Mouse (Mus musculus): ENCODE data around the gene Olfr624. TPM values are rescaled to one million over a fixed set of nuclear protein-coding genes. Genes with fewer than 3 reads are reported as not detected.
"Not testable (repeated sequence)": the region's sequence is repeated elsewhere in the genome, so short reads cannot be mapped to it uniquely, and the experiment has no call there.

Gene Olfr624
- 0.03 TPM in 1 of 2 replicates, not detected in the other for polyA plus RNA-seq (2016; fragmentation: Nextera tagmentation; extraction: Ambion mirVana)

GRCm38 (mm10) chr7:103671091-103671490 is at the start of gene Olfr624:
TSS of gene Olfr624 (minus strand) at chr7:103671191.
- no peak within 1 kb of the TSS for H3K27ac ChIP-seq
- no peaks in the 10 kb centered on the region for H3K4me1 ChIP-seq (replicated peaks)
- H3K9me3 ChIP-seq = no peaks in the 10 kb centered on the region
- H3K4me3 ChIP-seq = no peak within 1 kb of the TSS
- WGBS = 95% methylated on average over 2 of the region's 2 CpGs
- DNase-seq (ENCODE audit: low spot score) = no peak
- H3K27me3 ChIP-seq (ENCODE audit: insufficient read depth, poor library complexity, severe bottlenecking) = no peaks in the 10 kb centered on the region
- no peaks in the 10 kb centered on the region for H3K36me3 ChIP-seq

GRCm38 (mm10) chr7:103716398-103716797 is 45.4 kb upstream of the Olfr624 start:
- H3K4me3 ChIP-seq; H3K9me3 ChIP-seq; H3K27ac ChIP-seq; H3K36me3 ChIP-seq; DNase-seq (ENCODE audit: low spot score); H3K27me3 ChIP-seq (ENCODE audit: insufficient read depth, poor library complexity, severe bottlenecking); H3K4me1 ChIP-seq (replicated peaks): not testable (repeated sequence)
- WGBS = 95% methylated on average over 1 of the region's 1 CpGs

GRCm38 (mm10) chr7:103714371-103714770 is 43.4 kb upstream of the Olfr624 start, which contains the start of gene Olfr243:
TSS of gene Olfr243 (plus strand) at chr7:103714671.
- Histone ChIP-seq H3K9me3 (no peaks in the 10 kb centered on the region), H3K4me1 (replicated peaks) (no peaks in the 10 kb centered on the region)

GRCm38 (mm10) chr7:103712024-103712423 is 41.0 kb upstream of the Olfr624 start:
- no peaks in the 10 kb centered on the region for H3K4me1 ChIP-seq (replicated peaks)
- no peaks in the 10 kb centered on the region for H3K36me3 ChIP-seq
- no peak overlapping the region for H3K27ac ChIP-seq
- WGBS = 26% methylated on average over 2 of the region's 2 CpGs
- no peaks in the 10 kb centered on the region for H3K27me3 ChIP-seq (ENCODE audit: insufficient read depth, poor library complexity, severe bottlenecking)
- H3K9me3 ChIP-seq = no peaks in the 10 kb centered on the region
- no peak overlapping the region for H3K4me3 ChIP-seq
- DNase-seq (ENCODE audit: low spot score) = no peak

More at GRCm38 (mm10) chr7:103714371-103714770, 43.4 kb upstream of the Olfr624 start, which contains the start of gene Olfr243:
- Histone ChIP-seq H3K27me3 (ENCODE audit: insufficient read depth, poor library complexity, severe bottlenecking) (no peaks in the 10 kb centered on the region), H3K4me3 (no peak within 1 kb of the TSS), H3K27ac (no peak within 1 kb of the TSS), H3K36me3 (no peaks in the 10 kb centered on the region)
- no peak for DNase-seq (ENCODE audit: low spot score)

GRCm38 (mm10) chr7:103699469-103699868 is 28.5 kb upstream of the Olfr624 start:
- Histone ChIP-seq H3K9me3 (no peaks in the 10 kb centered on the region), H3K27me3 (ENCODE audit: insufficient read depth, poor library complexity, severe bottlenecking) (no peaks in the 10 kb centered on the region), H3K27ac (no peak overlapping the region), H3K4me1 (replicated peaks) (no peaks in the 10 kb centered on the region), H3K36me3 (no peaks in the 10 kb centered on the region), H3K4me3 (no peak overlapping the region)
- WGBS = 90% methylated on average over 4 of the region's 4 CpGs
- DNase-seq (ENCODE audit: low spot score) = no peak

- Histone ChIP-seq H3K27ac (no peak within 1 kb of the TSS), H3K36me3 (no peaks in the 10 kb centered on the region), H3K4me3 (no peak within 1 kb of the TSS), H3K4me1 (replicated peaks) (no peaks in the 10 kb centered on the region), H3K9me3 (no peaks in the 10 kb centered on the region), H3K27me3 (ENCODE audit: insufficient read depth, poor library complexity, severe bottlenecking) (no peaks in the 10 kb centered on the region)
- no peak for DNase-seq (ENCODE audit: low spot score)
These were observed 11.4 kb upstream of the Olfr624 start, which contains the start of gene Olfr625-ps1 for GRCm38 (mm10) chr7:103682420-103682819. TSS of gene Olfr625-ps1 (plus strand) at chr7:103682720.

- H3K4me3 ChIP-seq = no peak within 1 kb of the TSS
- no peak for DNase-seq (ENCODE audit: low spot score)
- no peaks in the 10 kb centered on the region for H3K27me3 ChIP-seq (ENCODE audit: insufficient read depth, poor library complexity, severe bottlenecking)
- no peaks in the 10 kb centered on the region for H3K9me3 ChIP-seq
- H3K27ac ChIP-seq = no peak within 1 kb of the TSS
- H3K4me1 ChIP-seq (replicated peaks) = no peaks in the 10 kb centered on the region
- no peaks in the 10 kb centered on the region for H3K36me3 ChIP-seq
These were observed 7.4 kb downstream of the Olfr624 start, which contains the start of gene Olfr623 for GRCm38 (mm10) chr7:103663598-103663997. TSS of gene Olfr623 (minus strand) at chr7:103663698.

- H3K27me3 ChIP-seq (ENCODE audit: insufficient read depth, poor library complexity, severe bottlenecking) = no peaks in the 10 kb centered on the region
- no peak for DNase-seq (ENCODE audit: low spot score)
- H3K9me3 ChIP-seq = no peaks in the 10 kb centered on the region
- no peaks in the 10 kb centered on the region for H3K4me1 ChIP-seq (replicated peaks)
- no peaks in the 10 kb centered on the region for H3K36me3 ChIP-seq
- WGBS = 93% methylated on average over 4 of the region's 4 CpGs
- no peak overlapping the region for H3K27ac ChIP-seq
- H3K4me3 ChIP-seq = no peak overlapping the region
These were observed 26.9 kb downstream of the Olfr624 start for GRCm38 (mm10) chr7:103644070-103644469.

GRCm38 (mm10) chr7:103642602-103643001 is 28.4 kb downstream of the Olfr624 start, which contains the start of gene Olfr622:
TSS of gene Olfr622 (minus strand) at chr7:103642702.
- Histone ChIP-seq H3K27ac (no peak within 1 kb of the TSS), H3K4me1 (replicated peaks) (no peaks in the 10 kb centered on the region), H3K4me3 (no peak within 1 kb of the TSS), H3K36me3 (no peaks in the 10 kb centered on the region), H3K27me3 (ENCODE audit: insufficient read depth, poor library complexity, severe bottlenecking) (no peaks in the 10 kb centered on the region), H3K9me3 (no peaks in the 10 kb centered on the region)
- 82% methylated on average over 1 of the region's 1 CpGs for WGBS
- DNase-seq (ENCODE audit: low spot score) = no peak

- Histone ChIP-seq H3K27me3 (ENCODE audit: insufficient read depth, poor library complexity, severe bottlenecking) (no peaks in the 10 kb centered on the region), H3K36me3 (no peaks in the 10 kb centered on the region), H3K27ac (no peak overlapping the region), H3K4me3 (no peak overlapping the region), H3K9me3 (no peaks in the 10 kb centered on the region), H3K4me1 (replicated peaks) (no peaks in the 10 kb centered on the region)
- DNase-seq (ENCODE audit: low spot score) = no peak
These were observed 34.2 kb downstream of the Olfr624 start for GRCm38 (mm10) chr7:103636795-103637194.

Other genes with a start within 250 kb of the Olfr624 start
- gene Olfr605, start 225.8 kb downstream of the Olfr624 start, polyA plus RNA-seq (2016; fragmentation: Nextera tagmentation; extraction: Ambion mirVana) = not detected in 2 replicates
- not detected in 2 replicates for gene Olfr606, start 222.1 kb downstream of the Olfr624 start, polyA plus RNA-seq (2016; fragmentation: Nextera tagmentation; extraction: Ambion mirVana)
- gene Olfr607, start 207.0 kb downstream of the Olfr624 start, polyA plus RNA-seq (2016; fragmentation: Nextera tagmentation; extraction: Ambion mirVana) = not detected in 2 replicates
- gene Olfr608, start 201.3 kb downstream of the Olfr624 start, polyA plus RNA-seq (2016; fragmentation: Nextera tagmentation; extraction: Ambion mirVana) = not detected in 2 replicates
- gene Olfr609, start 173.1 kb downstream of the Olfr624 start, polyA plus RNA-seq (2016; fragmentation: Nextera tagmentation; extraction: Ambion mirVana) = not detected in 2 replicates
- not detected in 2 replicates for gene Olfr610, start 159.1 kb downstream of the Olfr624 start, polyA plus RNA-seq (2016; fragmentation: Nextera tagmentation; extraction: Ambion mirVana)
- not detected in 2 replicates for gene Olfr611, start 150.3 kb downstream of the Olfr624 start, polyA plus RNA-seq (2016; fragmentation: Nextera tagmentation; extraction: Ambion mirVana)
- gene Olfr612, start 128.5 kb downstream of the Olfr624 start, polyA plus RNA-seq (2016; fragmentation: Nextera tagmentation; extraction: Ambion mirVana) = not detected in 2 replicates
- not detected in 2 replicates for gene Olfr613, start 123.1 kb downstream of the Olfr624 start, polyA plus RNA-seq (2016; fragmentation: Nextera tagmentation; extraction: Ambion mirVana)
- gene Olfr615, start 115.1 kb downstream of the Olfr624 start, polyA plus RNA-seq (2016; fragmentation: Nextera tagmentation; extraction: Ambion mirVana) = not detected in 2 replicates
- not detected in 2 replicates for gene Olfr616, start 102.0 kb downstream of the Olfr624 start, polyA plus RNA-seq (2016; fragmentation: Nextera tagmentation; extraction: Ambion mirVana)
- gene Olfr617, start 98.1 kb downstream of the Olfr624 start, polyA plus RNA-seq (2016; fragmentation: Nextera tagmentation; extraction: Ambion mirVana) = not detected in 2 replicates
- not detected in 2 replicates for gene Olfr618, start 81.1 kb downstream of the Olfr624 start, polyA plus RNA-seq (2016; fragmentation: Nextera tagmentation; extraction: Ambion mirVana)
- gene Olfr619, start 70.6 kb downstream of the Olfr624 start, polyA plus RNA-seq (2016; fragmentation: Nextera tagmentation; extraction: Ambion mirVana) = not detected in 2 replicates
- gene Olfr620, start 58.7 kb downstream of the Olfr624 start, polyA plus RNA-seq (2016; fragmentation: Nextera tagmentation; extraction: Ambion mirVana) = not detected in 2 replicates
- gene Olfr622, start 28.5 kb downstream of the Olfr624 start, polyA plus RNA-seq (2016; fragmentation: Nextera tagmentation; extraction: Ambion mirVana) = not detected in 2 replicates
- not detected in 2 replicates for gene Olfr623, start 7.5 kb downstream of the Olfr624 start, polyA plus RNA-seq (2016; fragmentation: Nextera tagmentation; extraction: Ambion mirVana)
- gene Olfr625-ps1, start 11.5 kb upstream of the Olfr624 start, polyA plus RNA-seq (2016; fragmentation: Nextera tagmentation; extraction: Ambion mirVana) = not detected in 2 replicates
- not detected in 2 replicates for gene Olfr243, start 43.5 kb upstream of the Olfr624 start, polyA plus RNA-seq (2016; fragmentation: Nextera tagmentation; extraction: Ambion mirVana)
- not detected in 2 replicates for gene Olfr628, start 59.2 kb upstream of the Olfr624 start, polyA plus RNA-seq (2016; fragmentation: Nextera tagmentation; extraction: Ambion mirVana)
- gene Olfr629, start 73.8 kb upstream of the Olfr624 start, polyA plus RNA-seq (2016; fragmentation: Nextera tagmentation; extraction: Ambion mirVana) = not detected in 2 replicates
- gene Olfr630, start 86.1 kb upstream of the Olfr624 start, polyA plus RNA-seq (2016; fragmentation: Nextera tagmentation; extraction: Ambion mirVana) = not detected in 2 replicates
- gene Olfr69, start 100.4 kb upstream of the Olfr624 start, polyA plus RNA-seq (2016; fragmentation: Nextera tagmentation; extraction: Ambion mirVana) = not detected in 2 replicates
- not detected in 2 replicates for gene Olfr68, start 108.5 kb upstream of the Olfr624 start, polyA plus RNA-seq (2016; fragmentation: Nextera tagmentation; extraction: Ambion mirVana)
- gene Olfr67, start 120.6 kb upstream of the Olfr624 start, polyA plus RNA-seq (2016; fragmentation: Nextera tagmentation; extraction: Ambion mirVana) = not detected in 2 replicates
- 187 and 377 TPM in 2 replicates for gene Hbb-bt, start 142.8 kb upstream of the Olfr624 start, polyA plus RNA-seq (2016; fragmentation: Nextera tagmentation; extraction: Ambion mirVana)
- 78.1 and 116 TPM in 2 replicates for gene Hbb-bs, start 156.9 kb upstream of the Olfr624 start, polyA plus RNA-seq (2016; fragmentation: Nextera tagmentation; extraction: Ambion mirVana)
- gene Hbb-bh2, start 169.3 kb upstream of the Olfr624 start, polyA plus RNA-seq (2016; fragmentation: Nextera tagmentation; extraction: Ambion mirVana) = 0.63 TPM in 1 of 2 replicates, not detected in the other
- 3,568 and 4,570 TPM in 2 replicates for gene Hbb-bh1, start 172.0 kb upstream of the Olfr624 start, polyA plus RNA-seq (2016; fragmentation: Nextera tagmentation; extraction: Ambion mirVana)
- 8,684 and 9,134 TPM in 2 replicates for gene Hbb-y, start 182.0 kb upstream of the Olfr624 start, polyA plus RNA-seq (2016; fragmentation: Nextera tagmentation; extraction: Ambion mirVana)
- not detected in 2 replicates for gene Olfr66, start 215.1 kb upstream of the Olfr624 start, polyA plus RNA-seq (2016; fragmentation: Nextera tagmentation; extraction: Ambion mirVana)
- gene Olfr64, start 223.3 kb upstream of the Olfr624 start, polyA plus RNA-seq (2016; fragmentation: Nextera tagmentation; extraction: Ambion mirVana) = not detected in 2 replicates
- gene Olfr65, start 232.3 kb upstream of the Olfr624 start, polyA plus RNA-seq (2016; fragmentation: Nextera tagmentation; extraction: Ambion mirVana) = not detected in 2 replicates